Mouse (Mus musculus) CH12.LX (cell line): ENCODE measurements around the gene Corin. TPM values are rescaled to one million over a fixed set of nuclear protein-coding genes. Genes with fewer than 3 reads are reported as not detected.

Source experiments
- DNase-seq: peaks from one replicate; pipeline ENCODE4 v3.0.0-alpha.2; 2013; ENCODE audit errors: extremely low read depth
- H3K27ac ChIP-seq: 2 replicates; pipeline ENCODE4 v1.5.1; 2012; ENCODE audit warnings: low read depth, mild to moderate bottlenecking, control low read depth, moderate library complexity; ENCODE audit not compliant: insufficient read depth
- H3K27me3 ChIP-seq: replicated peaks from 2 replicates; pipeline ENCODE3; 2012; ENCODE audit warnings: inconsistent platforms
- H3K36me3 ChIP-seq, 2 experiments: replicated peaks in 1 of 2; 2 replicates each; pipeline versions ENCODE3 to v1.6.1; 2012; ENCODE audit warnings: inconsistent platforms in 1 of 2, low read length in 1 of 2, mild to moderate bottlenecking in 1 of 2, mixed read lengths in 1 of 2, moderate library complexity in 1 of 2; ENCODE audit not compliant: control insufficient read depth in 1 of 2, insufficient read depth in 1 of 2
- H3K4me1 ChIP-seq, 2 experiments: 2 replicates each; pipeline ENCODE4 v1.6.1; 2012; ENCODE audit warnings: inconsistent platforms in 1 of 2, moderate library complexity in 1 of 2; ENCODE audit not compliant: insufficient read depth in 2 of 2, control insufficient read depth in 1 of 2
- H3K4me2 ChIP-seq: 2 replicates; pipeline ENCODE4 v1.6.1; 2012; ENCODE audit warnings: low read depth, mild to moderate bottlenecking, control low read depth; ENCODE audit not compliant: poor library complexity, insufficient read depth, severe bottlenecking
- H3K4me3 ChIP-seq, 3 experiments: fragments of 150-350 bp in 1 of 3; sonication (generic) in 1 of 3; replicated peaks in 1 of 3; 2 replicates each; pipeline versions ENCODE3 to v1.5.1; 2011 to 2012; ENCODE audit warnings: low read depth in 2 of 3, low read length in 2 of 3, mild to moderate bottlenecking in 2 of 3, moderate library complexity in 2 of 3, control low read depth in 1 of 3, improper control_type of control experiment in 1 of 3, inconsistent platforms in 1 of 3, mixed read lengths in 1 of 3; ENCODE audit not compliant: poor library complexity in 1 of 3
- H3K79me2 ChIP-seq: replicated peaks from 2 replicates; pipeline ENCODE4 v1.6.1; 2012; ENCODE audit warnings: mild to moderate bottlenecking, moderate library complexity; ENCODE audit not compliant: control insufficient read depth, poor library complexity, insufficient read depth, severe bottlenecking; ENCODE audit errors: extremely low read depth
- H3K9ac ChIP-seq: 2 replicates; pipeline ENCODE4 v1.6.1; 2012; ENCODE audit warnings: low read depth, mild to moderate bottlenecking, control low read depth, moderate library complexity; ENCODE audit not compliant: insufficient read depth
- H3K9me3 ChIP-seq: replicated peaks from 2 replicates; pipeline ENCODE3; 2012; ENCODE audit warnings: low read length, inconsistent platforms, mixed read lengths
- CHD1 ChIP-seq: IDR thresholded peaks from 2 replicates; pipeline ENCODE4 v1.6.1; 2012; ENCODE audit warnings: low read depth, low read length, improper control_type of control experiment, inconsistent platforms
- CTCF ChIP-seq, 2 experiments: IDR thresholded peaks in 1 of 2; conservative IDR thresholded peaks in 1 of 2; 2 replicates each; pipeline ENCODE4 v1.5.1; 2011 to 2012; ENCODE audit warnings: low read depth in 2 of 2, low read length in 2 of 2, improper control_type of control experiment in 1 of 2, inconsistent platforms in 1 of 2, mild to moderate bottlenecking in 1 of 2, moderate library complexity in 1 of 2
- EP300 ChIP-seq: IDR thresholded peaks from 2 replicates; pipeline ENCODE4 v1.6.1; 2011; ENCODE audit warnings: low read length, improper control_type of control experiment
- ETS1 ChIP-seq: conservative IDR thresholded peaks from 2 replicates; pipeline ENCODE4 v1.6.1; 2012; ENCODE audit warnings: low read depth, mild to moderate bottlenecking, inconsistent platforms, low read length, improper control_type of control experiment, moderate library complexity
- GABPA ChIP-seq: IDR thresholded peaks from 2 replicates; pipeline ENCODE4 v1.6.1; 2012; ENCODE audit warnings: low read depth, low read length, improper control_type of control experiment, inconsistent platforms; ENCODE audit not compliant: insufficient replicate concordance
- HCFC1 ChIP-seq: IDR thresholded peaks from 2 replicates; pipeline ENCODE4 v1.6.1; 2012; ENCODE audit warnings: low read depth, mild to moderate bottlenecking, inconsistent platforms, low read length, improper control_type of control experiment
- IRF4 ChIP-seq: IDR thresholded peaks from 2 replicates; pipeline ENCODE4 v1.6.1; 2014; ENCODE audit warnings: low read depth, mild to moderate bottlenecking, inconsistent platforms, low read length, improper control_type of control experiment
- JUND ChIP-seq: conservative IDR thresholded peaks from 2 replicates; pipeline ENCODE4 v1.6.1; 2011; ENCODE audit warnings: low read depth, low read length, improper control_type of control experiment
- MEF2A ChIP-seq: IDR thresholded peaks from 2 replicates; pipeline ENCODE4 v1.6.1; 2014; ENCODE audit warnings: low read depth, mild to moderate bottlenecking, inconsistent platforms, low read length, improper control_type of control experiment, borderline replicate concordance
- MXI1 ChIP-seq: IDR thresholded peaks from 2 replicates; pipeline ENCODE4 v1.6.1; 2011; ENCODE audit warnings: mild to moderate bottlenecking, low read depth, low read length, improper control_type of control experiment
- MYC ChIP-seq: IDR thresholded peaks from 2 replicates; pipeline ENCODE4 v1.6.1; 2011; ENCODE audit warnings: low read depth, mild to moderate bottlenecking, improper control_type of control experiment, low read length
- NELFE ChIP-seq: IDR thresholded peaks from 2 replicates; pipeline ENCODE4 v1.6.1; 2011; ENCODE audit warnings: low read depth, low read length, improper control_type of control experiment
- NRF1 ChIP-seq: IDR thresholded peaks from 2 replicates; pipeline ENCODE4 v1.6.1; 2014; ENCODE audit warnings: low read depth, mild to moderate bottlenecking, inconsistent platforms, low read length, improper control_type of control experiment, moderate library complexity
- PAX5 ChIP-seq: IDR thresholded peaks from 2 replicates; pipeline ENCODE4 v1.6.1; 2012; ENCODE audit warnings: low read length, inconsistent platforms, mixed read lengths
- POLR2A ChIP-seq: IDR thresholded peaks from 2 replicates; pipeline ENCODE4 v1.6.1; 2011; ENCODE audit warnings: low read depth, mild to moderate bottlenecking, improper control_type of control experiment, low read length
- POLR2AphosphoS2 ChIP-seq: IDR thresholded peaks from 2 replicates; pipeline ENCODE4 v1.6.1; 2011; ENCODE audit warnings: low read depth, low read length, improper control_type of control experiment
- RCOR1 ChIP-seq: conservative IDR thresholded peaks from 2 replicates; pipeline ENCODE4 v1.6.1; 2012; ENCODE audit warnings: low read depth, mild to moderate bottlenecking, inconsistent platforms, low read length, improper control_type of control experiment
- SIN3A ChIP-seq: IDR thresholded peaks from 2 replicates; pipeline ENCODE4 v1.6.1; 2012; ENCODE audit warnings: low read length, improper control_type of control experiment, inconsistent platforms
- TBP ChIP-seq: conservative IDR thresholded peaks from 2 replicates; pipeline ENCODE4 v1.6.1; 2011; ENCODE audit warnings: low read depth, low read length, improper control_type of control experiment
- TCF12 ChIP-seq: IDR thresholded peaks from 2 replicates; pipeline ENCODE4 v1.6.1; 2014; ENCODE audit warnings: low read depth, mild to moderate bottlenecking, inconsistent platforms, low read length, improper control_type of control experiment
- UBTF ChIP-seq: IDR thresholded peaks from 2 replicates; pipeline ENCODE4 v1.6.1; 2012; ENCODE audit warnings: low read depth, mild to moderate bottlenecking, inconsistent platforms, low read length, improper control_type of control experiment, moderate library complexity
- ZC3H11A ChIP-seq: IDR thresholded peaks from 2 replicates; pipeline ENCODE4 v1.6.1; 2012; ENCODE audit warnings: low read depth, mild to moderate bottlenecking, inconsistent platforms, low read length, improper control_type of control experiment
- ZMIZ1 ChIP-seq: IDR thresholded peaks from 2 replicates; pipeline ENCODE4 v1.6.1; 2012; ENCODE audit warnings: low read depth, mild to moderate bottlenecking, inconsistent platforms, low read length, improper control_type of control experiment
- dilution Hi-C: fragments of 300-500 bp; cut with MboI; formaldehyde crosslinking; loops from 2 replicates; pipeline ENCODE4 v1.14.3; 2020; ENCODE audit warnings: low sequenced_read_pairs; ENCODE audit not compliant: extremely low pct_unique_long_range_greater_than_20kb, extremely low pct_ligation_motif_present
- in situ Hi-C: fragments of 300-500 bp; cut with MboI; formaldehyde crosslinking; loops from 3 replicates; pipeline ENCODE4 v1.14.3; 2019; ENCODE audit warnings: low sequenced_read_pairs, low pct_ligation_motif_present, low pct_unique_long_range_greater_than_20kb, mixed read lengths
- polyA plus RNA-seq: library from polyadenylated mRNA; unstranded; fragments of >175 nt; gene quantifications from 2 replicates; pipeline ENCODE4 v1.2.1, GENCODE M21; 2012; ENCODE audit warnings: low read depth; ENCODE audit not compliant: insufficient read length
- total RNA-seq, 2 experiments: library from RNA; depleted of rRNA; stranded (reverse); fragments of 300-350 nt in 1 of 2; fragments of >200 nt in 1 of 2; gene quantifications; 2 replicates each; pipeline ENCODE4 v1.2.3; 2012 to 2014

Gene Corin
- total and polyA plus RNA-seq, 3 experiments = not detected

GRCm38 (mm10) chr5:72528896-72529295 is 24.6 kb upstream of the Corin start:
- Histone ChIP-seq H3K36me3 (peaks cover 29 to 40% of the 10 kb centered on the region in 2 experiments), H3K9me3 (no peaks in the 10 kb centered on the region), H3K4me3 (no peak overlapping the region)
- TF ChIP-seq HCFC1 (no peak), NRF1 (no peak), CTCF (conservative IDR thresholded peaks at IDR 0.05 in 1 of 2, IDR thresholded peaks at IDR 0.05 in 1 of 2; ENCODE audit: low read depth in 2 of 2, low read length in 2 of 2) (no peak), ZMIZ1 (no peak), GABPA (no peak), MXI1 (no peak), TBP (no peak), RCOR1 (no peak), IRF4 (no peak), ETS1 (no peak), NELFE (no peak), JUND (no peak), UBTF (no peak), CHD1 (no peak), POLR2A (no peak), MYC (no peak)
- TF ChIP-seq, all 38 proteins: peak for 0
- dilution Hi-C loops (no loop called here), in situ Hi-C loops (no loop called here)
- no peak overlapping the region for H3K27ac ChIP-seq
- no peak for DNase-seq
- peaks cover 0 to 4% of the 10 kb centered on the region in 2 experiments; a peak in 1 of 4 replicates for H3K4me1 ChIP-seq
- H3K4me2 ChIP-seq = no peak overlapping the region
- H3K79me2 ChIP-seq = no peaks in the 10 kb centered on the region
- H3K27me3 ChIP-seq = no peaks in the 10 kb centered on the region
- H3K9ac ChIP-seq = no peak overlapping the region

GRCm38 (mm10) chr5:72513808-72514207 is 9.5 kb upstream of the Corin start:
- H3K4me2 ChIP-seq = no peak overlapping the region
- dilution Hi-C loops = no loop called here
- H3K9me3 ChIP-seq = no peaks in the 10 kb centered on the region
- H3K4me1 ChIP-seq = no peaks in the 10 kb centered on the region
- H3K27ac ChIP-seq = no peak overlapping the region
- TF ChIP-seq ZMIZ1 (no peak), SIN3A (no peak), POLR2AphosphoS2 (no peak), TCF12 (no peak), ZC3H11A (no peak), EP300 (no peak), RCOR1 (no peak), PAX5 (no peak), GABPA (no peak), NRF1 (no peak), MEF2A (no peak)
- no peak overlapping the region for H3K9ac ChIP-seq
- no peaks in the 10 kb centered on the region for H3K27me3 ChIP-seq
- no peak overlapping the region for H3K4me3 ChIP-seq
- no peaks in the 10 kb centered on the region for H3K79me2 ChIP-seq
- no peak for DNase-seq
- H3K36me3 ChIP-seq = peaks cover 28 to 43% of the 10 kb centered on the region in 2 experiments
- in situ Hi-C loops = no loop called here
